Mouse (Mus musculus) hindbrain, embryonic 14.5 days (tissue): Measurements from ENCODE around the gene Gm14744. TPM values are rescaled to one million over a fixed set of nuclear protein-coding genes. Genes with fewer than 3 reads are reported as not detected.
"Not testable (repeated sequence)": the region's sequence is repeated elsewhere in the genome, so short reads cannot be mapped to it uniquely, and the experiment has no call there.

Experiments used
- ATAC-seq: fragments of 200-750 bp; cut with Nextera tagmentation; 2 replicates; pipeline ENCODE4 v1.8.0; 2017; ENCODE audit warnings: moderate number of reproducible peaks, mild to moderate bottlenecking, moderate TSS enrichment, moderate library complexity; ENCODE audit not compliant: low FRiP score
- DNase-seq: peaks from one replicate; pipeline ENCODE4 v3.0.0-alpha.2; 2015; ENCODE audit warnings: low spot score
- H3K27ac ChIP-seq: fragments of 300-500 bp; sonication (generic); 2 replicates; pipeline ENCODE4 v1.5.1; 2014; ENCODE audit warnings: mild to moderate bottlenecking, moderate library complexity
- H3K27me3 ChIP-seq: fragments of 300-500 bp; sonication (generic); 2 replicates; pipeline ENCODE4 v1.6.1; 2014; ENCODE audit warnings: mild to moderate bottlenecking, low read length, mixed read lengths; ENCODE audit not compliant: control insufficient read depth, insufficient read depth
- H3K36me3 ChIP-seq: fragments of 300-500 bp; sonication (generic); replicated peaks from 2 replicates; pipeline ENCODE4 v1.6.1; 2014; ENCODE audit not compliant: control insufficient read depth, insufficient read depth
- H3K4me1 ChIP-seq: fragments of 300-500 bp; sonication (generic); replicated peaks from 2 replicates; pipeline ENCODE4 v1.6.1; 2014; ENCODE audit warnings: antibody characterized with exemption, low read length, mixed read lengths; ENCODE audit not compliant: control insufficient read depth, insufficient read depth
- H3K4me2 ChIP-seq: fragments of 300-500 bp; sonication (generic); replicated peaks from 2 replicates; pipeline ENCODE4 v1.6.1; 2014; ENCODE audit warnings: mild to moderate bottlenecking, moderate library complexity
- H3K4me3 ChIP-seq: fragments of 300-500 bp; sonication (generic); replicated peaks from 2 replicates; pipeline ENCODE4 v1.5.1; 2014; ENCODE audit warnings: mild to moderate bottlenecking, low read length
- H3K9ac ChIP-seq: fragments of 300-500 bp; sonication (generic); 2 replicates; pipeline ENCODE4 v1.6.1; 2014
- H3K9me3 ChIP-seq: fragments of 300-500 bp; sonication (generic); 2 replicates; pipeline ENCODE4 v1.6.1; 2016; ENCODE audit warnings: low read length; ENCODE audit not compliant: control insufficient read depth
- WGBS: fragments of 180-500 bp; shearing (Covaris S2); extraction: QIAGEN DNeasy Blood & Tissue Kit; methylation state at CpG from one replicate; pipeline ENCODE4 v1.1.7; 2014; 5-methylcytosine and 5-hydroxymethylcytosine counted together
- polyA plus RNA-seq: library from polyadenylated mRNA; unstranded; fragments of >200 nt; fragmentation: Nextera tagmentation; extraction: Ambion mirVana; gene quantifications from 2 replicates; pipeline ENCODE4 v1.2.1, GENCODE M21; 2014

Gene Gm14744
- polyA plus RNA-seq: not detected in 2 replicates

DNA sequence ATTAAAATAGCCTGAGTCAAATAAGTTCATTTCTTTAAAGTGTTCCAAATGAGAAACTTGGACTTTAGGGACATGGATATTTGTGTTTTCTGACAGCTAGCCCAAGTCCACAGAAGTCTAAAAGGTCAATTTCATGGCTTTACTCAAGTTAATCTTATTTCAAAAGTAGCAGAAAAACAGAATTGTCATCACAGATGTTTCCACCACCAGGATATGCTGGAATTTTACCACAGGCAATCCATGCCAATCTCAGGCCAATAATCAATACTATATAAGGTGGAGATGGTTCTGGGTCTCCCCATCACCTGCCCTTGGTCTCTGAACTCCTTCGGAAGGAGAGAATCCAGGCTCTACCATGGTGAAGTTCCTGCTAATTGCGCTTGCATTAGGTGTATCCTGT, at the start of gene Gm14744:
Gene Gm14744 (plus strand): TSS at position 301 of the 400 bp plus-strand sequence.
- 85% methylated on average over 2 of the region's 2 CpGs for WGBS

DNA sequence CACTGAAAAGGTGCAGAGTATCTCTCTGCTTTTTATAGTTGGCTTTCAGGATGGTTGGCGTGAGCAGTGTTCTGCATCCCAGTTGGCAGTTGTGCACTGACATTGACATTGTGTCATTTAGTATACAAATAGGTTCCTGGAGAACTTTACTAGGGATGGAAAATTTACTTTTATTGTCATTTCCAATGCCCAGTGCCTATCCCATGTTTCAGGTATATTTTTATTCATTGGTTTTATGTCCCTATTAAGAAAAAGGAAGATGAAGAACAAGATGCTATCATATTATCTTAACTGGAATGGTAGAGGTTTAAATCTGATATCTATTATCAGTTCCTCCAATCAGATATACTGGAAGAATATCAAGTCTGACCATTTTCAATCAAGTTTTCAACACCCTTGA, 11.0 kb upstream of the Gm14744 start, which contains the start of gene Pbsn:
Gene Pbsn (minus strand): TSS at position 101 of the 400 bp plus-strand sequence.
- H3K36me3 ChIP-seq: no peaks in the 10 kb centered on the region
- no peak within 1 kb of the TSS for H3K27ac ChIP-seq
- H3K9me3 ChIP-seq: no peaks in the 10 kb centered on the region
- H3K27me3 ChIP-seq: no peaks in the 10 kb centered on the region
- no peaks in the 10 kb centered on the region for H3K4me1 ChIP-seq
- H3K9ac ChIP-seq: no peak within 1 kb of the TSS
- no peak for ATAC-seq
- no peak for DNase-seq
- H3K4me3 ChIP-seq: no peak within 1 kb of the TSS
- H3K4me2 ChIP-seq: no peak within 1 kb of the TSS
- WGBS: 72% methylated on average over 1 of the region's 1 CpGs

More for the DNA sequence above, at the start of gene Gm14744:
- H3K9me3 ChIP-seq, H3K27ac ChIP-seq, H3K36me3 ChIP-seq, ATAC-seq, H3K27me3 ChIP-seq, H3K4me1 ChIP-seq, H3K4me3 ChIP-seq, DNase-seq, H3K4me2 ChIP-seq, H3K9ac ChIP-seq: not testable (repeated sequence)

DNA sequence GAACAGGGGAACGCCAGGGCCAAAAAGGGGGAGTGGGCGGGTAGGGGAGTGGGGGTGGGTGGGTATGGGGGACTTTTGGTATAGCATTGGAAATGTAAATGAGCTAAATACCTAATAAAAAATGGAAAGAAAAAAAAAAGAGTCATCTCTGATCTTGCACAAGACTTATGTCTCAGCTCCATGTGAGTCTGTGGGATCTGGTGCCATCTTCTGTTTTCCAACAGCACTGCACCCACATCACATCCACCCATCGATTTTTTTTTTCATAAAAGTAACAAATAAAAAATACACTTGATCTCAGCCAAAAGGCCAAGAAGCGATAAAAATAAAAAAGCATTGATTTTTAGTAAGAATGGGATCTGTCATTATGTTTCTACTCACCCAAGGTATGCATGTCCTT, 15.5 kb downstream of the Gm14744 start:
- H3K9ac ChIP-seq, H3K27me3 ChIP-seq, DNase-seq, H3K4me1 ChIP-seq, H3K36me3 ChIP-seq, H3K4me3 ChIP-seq, H3K27ac ChIP-seq, ATAC-seq, H3K4me2 ChIP-seq, H3K9me3 ChIP-seq: not testable (repeated sequence)
- WGBS: 59% methylated on average over 2 of the region's 4 CpGs

Other genes starting within 250 kb of the Gm14744 start
- 25.4 and 25.6 TPM in 2 replicates for gene Prkx, start 68.5 kb upstream of the Gm14744 start, polyA plus RNA-seq
- gene Pbsn, start 11.1 kb upstream of the Gm14744 start, polyA plus RNA-seq: not detected in 2 replicates
- not detected in 2 replicates for gene 5430402E10Rik, start 60.3 kb downstream of the Gm14744 start, polyA plus RNA-seq
- gene Obp1a, start 226.6 kb downstream of the Gm14744 start, polyA plus RNA-seq: not detected in 2 replicates